Mouse (Mus musculus): ENCODE measurements around the gene Bag6. TPM values are rescaled to one million over a fixed set of nuclear protein-coding genes. Genes with fewer than 3 reads are reported as not detected.
"Not testable (repeated sequence)": the region's sequence is repeated elsewhere in the genome, so short reads cannot be mapped to it uniquely, and the experiment has no call there.

The Bag6 gene
- polyA plus RNA-seq, 1 experiment from 2014 or later = 48.4 TPM

DNA sequence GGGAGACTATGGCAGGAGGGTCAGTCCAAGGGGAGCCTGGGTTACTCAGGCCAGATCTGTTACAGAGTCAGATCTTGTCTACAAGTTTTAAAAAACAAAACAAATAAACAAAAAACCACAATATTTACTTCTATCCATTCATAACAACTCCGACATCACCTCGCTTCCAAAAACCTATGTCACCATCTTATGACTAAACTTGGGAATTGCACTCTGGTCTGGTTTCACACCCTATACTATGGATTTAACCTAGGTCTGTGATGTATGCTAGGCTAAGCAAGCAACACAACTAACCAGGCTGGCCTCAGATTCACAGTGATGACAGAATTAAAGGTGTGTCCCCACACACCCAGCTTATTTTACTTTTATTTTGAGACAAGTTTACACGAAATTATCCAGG is 28.5 kb upstream of the Bag6 start:
- Histone ChIP-seq H3K4me1 (ENCODE audit: control insufficient read depth, insufficient read depth, low read length) (no peaks in the 10 kb centered on the region), H3K27ac (ENCODE audit: low read length) (no peak overlapping the region), H3K4me2 (ENCODE audit: low read depth, low read length) (no peak overlapping the region), H3K27me3 (ENCODE audit: control insufficient read depth, insufficient read depth, low read length) (no peaks in the 10 kb centered on the region), H3K9me3 (replicated peaks; ENCODE audit: control insufficient read depth, low read length) (no peaks in the 10 kb centered on the region), H3K9ac (ENCODE audit: low read length) (no peak overlapping the region), H3K4me3 (replicated peaks; ENCODE audit: low read length) (no peak overlapping the region), H3K36me3 (ENCODE audit: control insufficient read depth, insufficient read depth, low read length) (peaks cover 11% of the 10 kb centered on the region; the same call in 1 of the 2 replicates)
- no peak for ATAC-seq (ENCODE audit: insufficient read depth, low FRiP score)
- WGBS = 60% methylated on average over 3 of the region's 3 CpGs

DNA sequence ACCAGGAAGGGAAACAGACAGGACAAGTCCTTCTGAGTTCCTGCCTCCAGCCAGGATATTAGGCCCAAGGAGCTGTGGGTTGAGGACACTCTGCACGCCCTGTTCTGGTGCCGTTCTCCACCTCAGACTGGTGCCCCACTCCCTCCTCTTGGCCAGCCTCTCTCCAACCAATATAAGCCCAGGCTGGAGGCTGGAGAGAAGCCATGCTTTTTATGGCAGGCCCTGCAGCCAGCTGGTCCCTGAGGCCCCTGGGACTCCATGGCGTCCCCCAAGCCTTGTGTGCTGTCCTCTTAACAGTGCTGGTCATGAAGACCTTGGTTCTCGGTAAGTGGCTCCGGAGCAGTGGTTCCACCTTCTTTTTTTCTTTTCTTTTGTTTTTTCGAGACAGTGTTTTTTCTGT is 26.9 kb upstream of the Bag6 start, which contains the start of gene Ly6g5c:
TSS of gene Ly6g5c (plus strand) at position 183 of the 400 bp plus-strand sequence.
- Histone ChIP-seq H3K27me3 (ENCODE audit: control insufficient read depth, insufficient read depth, low read length) (no peaks in the 10 kb centered on the region), H3K4me2 (ENCODE audit: low read depth, low read length) (no peak within 1 kb of the TSS), H3K27ac (ENCODE audit: low read length) (no peak within 1 kb of the TSS), H3K9ac (ENCODE audit: low read length) (no peak within 1 kb of the TSS), H3K4me1 (ENCODE audit: control insufficient read depth, insufficient read depth, low read length) (no peaks in the 10 kb centered on the region), H3K36me3 (ENCODE audit: control insufficient read depth, insufficient read depth, low read length) (no peaks in the 10 kb centered on the region), H3K4me3 (replicated peaks; ENCODE audit: low read length) (no peak within 1 kb of the TSS), H3K9me3 (replicated peaks; ENCODE audit: control insufficient read depth, low read length) (no peaks in the 10 kb centered on the region)
- ATAC-seq (ENCODE audit: insufficient read depth, low FRiP score) = no peak
- 84% methylated on average over 6 of the region's 6 CpGs for WGBS

DNA sequence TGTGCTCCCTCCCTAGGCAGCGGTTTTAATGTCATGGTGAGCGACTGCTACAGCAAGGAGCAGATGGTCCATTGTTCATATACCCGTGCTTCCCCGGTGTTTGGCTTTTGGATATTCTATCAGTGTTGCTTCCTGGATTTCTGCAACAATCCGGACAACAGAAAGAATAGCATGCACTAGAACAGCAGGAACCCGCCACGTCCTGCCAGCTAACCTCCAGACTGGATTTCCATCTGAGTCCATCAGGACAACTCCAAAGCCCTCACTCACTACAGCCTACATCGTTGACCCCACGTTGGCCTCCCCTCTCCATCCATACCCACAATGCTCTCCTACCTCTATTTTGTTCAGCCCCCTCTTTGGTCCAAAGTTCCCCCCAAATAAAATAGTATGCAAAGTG is 23.2 kb upstream of the Bag6 start:
- Histone ChIP-seq H3K36me3 (ENCODE audit: control insufficient read depth, insufficient read depth, low read length) (no peaks in the 10 kb centered on the region; the same call in 1 of the 2 replicates), H3K27ac (ENCODE audit: low read length) (no peak overlapping the region), H3K9me3 (replicated peaks; ENCODE audit: control insufficient read depth, low read length) (no peaks in the 10 kb centered on the region), H3K4me1 (ENCODE audit: control insufficient read depth, insufficient read depth, low read length) (no peaks in the 10 kb centered on the region), H3K9ac (ENCODE audit: low read length) (no peak overlapping the region), H3K4me3 (replicated peaks; ENCODE audit: low read length) (no peak overlapping the region), H3K27me3 (ENCODE audit: control insufficient read depth, insufficient read depth, low read length) (no peaks in the 10 kb centered on the region), H3K4me2 (ENCODE audit: low read depth, low read length) (no peak overlapping the region)
- ATAC-seq (ENCODE audit: insufficient read depth, low FRiP score) = no peak
- 70% methylated on average over 9 of the region's 9 CpGs for WGBS

DNA sequence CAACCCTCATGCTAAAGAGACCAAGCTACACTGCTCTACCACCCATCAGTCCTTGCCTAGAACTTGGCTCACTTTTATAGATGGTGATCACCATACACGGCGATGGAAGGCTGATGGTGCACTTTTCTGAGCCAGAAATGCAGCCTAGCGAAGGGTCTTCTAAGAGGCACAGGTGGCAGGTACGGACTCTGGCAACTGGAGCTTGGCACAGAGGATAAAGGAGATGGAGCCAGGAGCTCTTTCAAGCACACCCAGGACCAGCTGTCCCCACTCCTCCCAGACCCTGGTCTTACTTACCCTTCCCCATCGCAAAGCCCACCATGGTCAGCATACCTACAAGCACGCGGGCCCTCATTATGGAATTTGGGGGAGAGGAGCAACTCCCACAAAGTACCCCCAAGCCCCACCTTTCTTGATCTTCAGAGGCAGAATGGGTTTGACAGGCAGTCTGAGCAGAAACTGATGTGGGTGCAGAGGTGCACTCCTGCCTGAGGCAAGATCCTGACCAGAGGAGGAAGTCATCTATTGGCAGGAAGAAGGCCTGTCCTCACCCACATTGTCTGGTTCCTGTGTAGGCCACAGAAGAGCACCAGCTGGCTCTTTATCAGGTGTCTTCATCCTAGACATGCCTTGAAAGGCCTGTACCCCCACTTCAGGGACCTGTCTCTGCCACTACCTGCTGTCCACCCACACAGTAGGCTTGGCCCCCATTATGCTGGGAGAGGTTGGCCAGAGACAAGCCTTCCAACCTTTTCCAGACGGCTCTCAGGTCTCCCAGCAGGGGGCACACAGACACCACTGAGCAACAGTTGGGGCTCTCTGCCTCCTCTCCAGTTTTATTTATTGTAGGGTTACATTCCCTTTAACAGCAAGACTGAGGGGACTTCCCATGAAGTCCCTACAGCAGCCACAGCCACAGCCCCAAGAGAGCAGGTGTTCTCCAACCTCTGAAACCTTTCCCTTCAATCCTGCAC is 19.6 kb upstream of the Bag6 start, which contains the start of gene Ly6g5b:
TSS of gene Ly6g5b (minus strand) at position 383 of the 974 bp plus-strand sequence.
- Histone ChIP-seq H3K36me3 (ENCODE audit: control insufficient read depth, insufficient read depth, low read length) (peaks cover 13% of the 10 kb centered on the region; the same call in 1 of the 2 replicates), H3K27ac (ENCODE audit: low read length) (no peak within 1 kb of the TSS), H3K9me3 (replicated peaks; ENCODE audit: control insufficient read depth, low read length) (no peaks in the 10 kb centered on the region), H3K4me2 (ENCODE audit: low read depth, low read length) (no peak within 1 kb of the TSS), H3K4me3 (replicated peaks; ENCODE audit: low read length) (no peak within 1 kb of the TSS), H3K27me3 (ENCODE audit: control insufficient read depth, insufficient read depth, low read length) (no peaks in the 10 kb centered on the region), H3K4me1 (ENCODE audit: control insufficient read depth, insufficient read depth, low read length) (peaks cover 8% of the 10 kb centered on the region), H3K9ac (ENCODE audit: low read length) (no peak within 1 kb of the TSS)
- 85% methylated on average over 8 of the region's 8 CpGs for WGBS
- ATAC-seq (ENCODE audit: insufficient read depth, low FRiP score) = no peak

DNA sequence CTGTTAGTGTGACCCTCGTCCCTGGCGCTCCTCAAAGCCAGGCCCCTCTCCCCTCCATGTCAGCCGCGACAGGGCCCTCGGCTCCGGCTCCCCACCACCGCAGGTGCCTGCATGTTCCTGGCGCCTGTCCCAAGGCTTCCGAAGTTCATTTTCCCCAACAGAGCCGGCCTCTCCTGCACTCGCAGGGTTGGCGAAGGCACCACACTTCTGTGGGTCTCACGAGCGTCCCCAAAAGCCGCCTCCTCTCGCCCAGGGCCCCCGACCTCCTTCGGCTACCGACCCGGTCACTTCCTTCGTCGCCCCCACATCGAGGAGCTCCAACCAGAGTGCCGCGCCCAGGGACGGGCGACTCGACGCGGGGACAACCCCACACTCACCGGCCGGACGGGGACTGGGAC is 14.2 kb upstream of the Bag6 start:
- peak overlapping the region; percentile 61 for H3K4me3 ChIP-seq (replicated peaks; ENCODE audit: low read length)
- 0 out of 2 replicates have a peak, but pooled peaks cover 13% of the 10 kb centered on the region for H3K36me3 ChIP-seq (ENCODE audit: control insufficient read depth, insufficient read depth, low read length)
- H3K27me3 ChIP-seq (ENCODE audit: control insufficient read depth, insufficient read depth, low read length) = no peaks in the 10 kb centered on the region
- H3K27ac ChIP-seq (ENCODE audit: low read length) = peak overlapping the region; percentile 30; the same call in 1 of the 2 replicates
- no peak; the same call in 1 of the 2 replicates for ATAC-seq (ENCODE audit: insufficient read depth, low FRiP score)
- peak overlapping the region; percentile 75 for H3K4me2 ChIP-seq (ENCODE audit: low read depth, low read length)
- peaks cover 28% of the 10 kb centered on the region for H3K4me1 ChIP-seq (ENCODE audit: control insufficient read depth, insufficient read depth, low read length)
- WGBS = under 1% methylated on average over 33 of the region's 33 CpGs
- peak overlapping the region; percentile 88 for H3K9ac ChIP-seq (ENCODE audit: low read length)
- H3K9me3 ChIP-seq (replicated peaks; ENCODE audit: control insufficient read depth, low read length) = no peaks in the 10 kb centered on the region

DNA sequence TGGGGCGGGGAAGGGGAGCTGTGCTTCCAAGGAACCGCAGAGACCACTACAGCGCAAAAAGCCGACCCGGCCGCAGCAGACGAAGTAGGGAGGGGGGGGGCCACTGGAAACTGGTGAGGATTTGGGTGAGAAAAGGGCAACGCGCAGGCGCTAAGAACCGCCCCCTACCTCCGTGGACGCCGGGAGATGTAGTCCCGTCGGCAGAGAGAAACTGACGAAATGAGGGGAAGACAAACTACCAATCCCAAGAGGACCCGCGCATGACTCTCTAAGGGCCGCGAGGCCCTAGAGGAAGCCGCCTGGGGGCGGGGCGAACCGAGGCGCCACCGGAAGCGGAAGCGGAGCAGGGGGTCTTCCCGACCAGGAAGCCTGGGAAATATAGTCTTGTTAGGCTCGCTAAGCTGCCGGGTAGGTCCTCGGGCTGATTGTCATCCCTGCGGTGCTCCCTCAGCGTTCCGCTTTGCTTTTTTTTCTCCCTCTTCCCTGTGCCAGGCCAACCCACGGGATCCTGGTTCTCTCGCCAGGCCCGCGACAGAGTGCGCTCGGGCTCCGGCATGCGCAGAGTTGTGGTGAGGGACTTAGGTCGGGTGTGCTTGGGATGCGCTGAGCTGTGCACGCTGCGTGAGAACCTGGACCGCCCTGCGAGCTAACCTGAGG is 13.7 kb upstream of the Bag6 start, which contains the start of gene Gpank1:
TSS of gene Gpank1 (plus strand) at position 313 of the 657 bp plus-strand sequence.
- Histone ChIP-seq H3K4me2 (ENCODE audit: low read depth, low read length) (peak within 1 kb of the TSS; percentile 97), H3K4me1 (ENCODE audit: control insufficient read depth, insufficient read depth, low read length) (peaks cover 28% of the 10 kb centered on the region), H3K9ac (ENCODE audit: low read length) (peak within 1 kb of the TSS; percentile 89), H3K27me3 (ENCODE audit: control insufficient read depth, insufficient read depth, low read length) (no peaks in the 10 kb centered on the region), H3K4me3 (replicated peaks; ENCODE audit: low read length) (peak within 1 kb of the TSS; percentile 61), H3K9me3 (replicated peaks; ENCODE audit: control insufficient read depth, low read length) (no peaks in the 10 kb centered on the region), H3K36me3 (ENCODE audit: control insufficient read depth, insufficient read depth, low read length) (0 out of 2 replicates have a peak, but pooled peaks cover 13% of the 10 kb centered on the region), H3K27ac (ENCODE audit: low read length) (peak within 1 kb of the TSS; percentile 95)
- peak; percentile 96 for ATAC-seq (ENCODE audit: insufficient read depth, low FRiP score)
- WGBS = under 1% methylated on average over 50 of the region's 50 CpGs

DNA sequence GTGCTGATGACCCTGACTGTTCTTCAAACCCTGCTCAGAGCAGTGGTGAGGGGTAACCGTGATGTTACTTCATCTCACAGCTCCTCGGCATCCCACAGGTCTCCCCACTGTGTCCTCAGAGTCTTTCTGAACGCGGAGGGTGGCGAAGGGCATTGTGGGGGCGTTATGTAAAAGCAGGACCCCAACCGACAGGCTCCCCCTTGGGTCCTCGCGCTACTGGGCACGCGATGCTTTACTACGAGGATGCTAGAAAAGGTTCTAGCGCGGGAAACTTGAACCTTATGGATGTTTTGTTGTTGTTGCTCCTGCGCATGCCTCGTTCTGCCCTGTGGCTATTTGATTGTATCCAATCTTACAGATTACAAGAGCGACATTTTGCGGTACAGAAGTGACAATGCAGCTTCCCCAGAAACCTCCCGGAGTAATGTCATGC is 13.1 kb upstream of the Bag6 start, which contains the start of gene Csnk2b:
TSS of gene Csnk2b (minus strand) at position 183 of the 433 bp plus-strand sequence.
- Histone ChIP-seq H3K9ac (ENCODE audit: low read length) (peak within 1 kb of the TSS; percentile 89), H3K9me3 (replicated peaks; ENCODE audit: control insufficient read depth, low read length) (no peaks in the 10 kb centered on the region), H3K27ac (ENCODE audit: low read length) (peak within 1 kb of the TSS; percentile 95), H3K27me3 (ENCODE audit: control insufficient read depth, insufficient read depth, low read length) (no peaks in the 10 kb centered on the region), H3K36me3 (ENCODE audit: control insufficient read depth, insufficient read depth, low read length) (0 out of 2 replicates have a peak, but pooled peaks cover 13% of the 10 kb centered on the region), H3K4me3 (replicated peaks; ENCODE audit: low read length) (peak within 1 kb of the TSS; percentile 61), H3K4me1 (ENCODE audit: control insufficient read depth, insufficient read depth, low read length) (peaks cover 31% of the 10 kb centered on the region), H3K4me2 (ENCODE audit: low read depth, low read length) (peak within 1 kb of the TSS; percentile 97)
- WGBS = 1% methylated on average over 19 of the region's 19 CpGs
- ATAC-seq (ENCODE audit: insufficient read depth, low FRiP score) = no peak; the same call in 1 of the 2 replicates

DNA sequence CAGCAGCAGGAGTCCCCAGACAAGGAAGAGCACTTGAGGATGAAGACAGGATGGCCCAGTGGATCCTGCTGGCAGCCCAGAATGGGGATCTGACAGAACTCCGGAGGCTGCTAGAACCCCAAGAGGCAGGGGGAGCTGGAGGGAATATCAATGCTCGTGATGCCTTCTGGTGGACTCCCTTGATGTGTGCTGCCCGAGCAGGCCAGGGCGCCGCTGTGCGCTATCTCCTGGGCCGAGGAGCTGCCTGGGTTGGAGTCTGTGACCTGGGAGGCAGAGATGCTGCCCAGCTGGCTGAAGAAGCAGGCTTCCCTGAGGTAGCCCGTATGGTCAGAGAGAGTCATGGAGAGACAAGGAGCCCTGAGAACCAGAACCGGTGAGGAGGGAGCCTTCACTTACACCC is 11.7 kb upstream of the Bag6 start:
- not testable (repeated sequence) for H3K27ac ChIP-seq (ENCODE audit: low read length); H3K4me3 ChIP-seq (replicated peaks; ENCODE audit: low read length); H3K9me3 ChIP-seq (replicated peaks; ENCODE audit: control insufficient read depth, low read length); ATAC-seq (ENCODE audit: insufficient read depth, low FRiP score); H3K36me3 ChIP-seq (ENCODE audit: control insufficient read depth, insufficient read depth, low read length); H3K9ac ChIP-seq (ENCODE audit: low read length); H3K4me2 ChIP-seq (ENCODE audit: low read depth, low read length); H3K27me3 ChIP-seq (ENCODE audit: control insufficient read depth, insufficient read depth, low read length)
- WGBS = 90% methylated on average over 9 of the region's 9 CpGs
- peaks cover 40% of the 10 kb centered on the region for H3K4me1 ChIP-seq (ENCODE audit: control insufficient read depth, insufficient read depth, low read length)

All from stomach, embryonic 16.5 days (tissue).